Mouse (Mus musculus) liver, postnatal 0 days (tissue): Measurements from ENCODE around the gene Dennd1b.

Experiments
- CTCF ChIP-seq: sonication (generic); IDR thresholded peaks from 2 replicates; pipeline ENCODE4 v1.5.1; 2016; ENCODE audit warnings: antibody characterized with exemption, low read depth
- EP300 ChIP-seq: IDR thresholded peaks from 2 replicates; pipeline ENCODE4 v1.6.1; 2016; ENCODE audit warnings: antibody characterized with exemption, low read depth, mild to moderate bottlenecking

DNA sequence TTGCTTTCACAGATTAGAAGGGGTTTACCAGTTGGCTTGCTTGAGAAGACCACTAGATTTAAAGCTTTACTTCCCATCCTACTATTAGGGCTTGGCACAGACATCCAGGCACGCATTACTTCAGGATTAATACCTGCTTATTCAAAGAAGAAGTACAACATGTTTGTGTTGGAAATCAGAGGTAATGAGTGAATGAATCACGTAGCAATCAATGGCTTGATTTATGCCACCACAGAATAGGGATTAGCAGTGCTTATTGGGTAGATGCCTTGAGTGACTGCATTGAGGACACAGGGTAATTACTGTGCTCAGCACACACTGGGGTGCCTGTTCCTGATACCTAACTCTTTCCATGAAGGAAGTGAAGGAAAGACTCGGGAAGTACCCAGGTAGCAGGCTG lies 4.4 kb upstream of the Dennd1b start:
- TF ChIP-seq CTCF (no peak), EP300 (no peak)
